Mouse (Mus musculus): ENCODE measurements around the gene Sptbn1. TPM values are rescaled to one million over a fixed set of nuclear protein-coding genes. Genes with fewer than 3 reads are reported as not detected.

Sptbn1 gene
- polyA plus RNA-seq, 1 experiment from 2014 or later, result 69.7 TPM

- no peak for DNase-seq (ENCODE audit: low spot score)
- WGBS, result 73% methylated on average over 5 of the region's 5 CpGs
Observed at GRCm38 (mm10) chr11:30281096-30281495, 13.1 kb upstream of the Sptbn1 start.

GRCm38 (mm10) chr11:30279278-30279677, 11.3 kb upstream of the Sptbn1 start:
- 70% methylated on average over 5 of the region's 5 CpGs for WGBS
- Histone ChIP-seq H3K36me3 (replicated peaks; ENCODE audit: control insufficient read depth, insufficient read depth, low read depth, low read length) (no peaks in the 10 kb centered on the region), H3K27me3 (ENCODE audit: control insufficient read depth, insufficient read depth, low read length) (no peaks in the 10 kb centered on the region), H3K4me2 (ENCODE audit: low read depth, low read length) (no peak overlapping the region), H3K4me1 (ENCODE audit: control insufficient read depth, insufficient read depth, low read length) (no peaks in the 10 kb centered on the region), H3K9me3 (replicated peaks; ENCODE audit: control insufficient read depth, low read length) (no peaks in the 10 kb centered on the region), H3K27ac (replicated peaks; ENCODE audit: low read depth, low read length) (no peak overlapping the region), H3K9ac (replicated peaks; ENCODE audit: low read length) (no peak overlapping the region), H3K4me3 (ENCODE audit: low read depth, low read length) (no peak overlapping the region)
- ATAC-seq (replicated peaks; ENCODE audit: insufficient number of reproducible peaks, low FRiP score, low TSS enrichment, low read depth) (no peak), DNase-seq (ENCODE audit: low spot score) (no peak)

More at GRCm38 (mm10) chr11:30281096-30281495, 13.1 kb upstream of the Sptbn1 start:
- ATAC-seq (replicated peaks; ENCODE audit: insufficient number of reproducible peaks, low FRiP score, low TSS enrichment, low read depth), result no peak
- no peaks in the 10 kb centered on the region for H3K27me3 ChIP-seq (ENCODE audit: control insufficient read depth, insufficient read depth, low read length)
- no peak overlapping the region for H3K4me2 ChIP-seq (ENCODE audit: low read depth, low read length)
- no peak overlapping the region for H3K27ac ChIP-seq (replicated peaks; ENCODE audit: low read depth, low read length)
- H3K4me3 ChIP-seq (ENCODE audit: low read depth, low read length), result no peak overlapping the region
- no peaks in the 10 kb centered on the region for H3K9me3 ChIP-seq (replicated peaks; ENCODE audit: control insufficient read depth, low read length)
- H3K4me1 ChIP-seq (ENCODE audit: control insufficient read depth, insufficient read depth, low read length), result no peaks in the 10 kb centered on the region
- H3K36me3 ChIP-seq (replicated peaks; ENCODE audit: control insufficient read depth, insufficient read depth, low read depth, low read length), result no peaks in the 10 kb centered on the region
- no peak overlapping the region for H3K9ac ChIP-seq (replicated peaks; ENCODE audit: low read length)

- WGBS, result 51% methylated on average over 3 of the region's 3 CpGs
- H3K4me3 ChIP-seq (ENCODE audit: low read depth, low read length), result no peak overlapping the region
- ATAC-seq (replicated peaks; ENCODE audit: insufficient number of reproducible peaks, low FRiP score, low TSS enrichment, low read depth), result no peak
Observed at GRCm38 (mm10) chr11:30275436-30276031, 7.6 kb upstream of the Sptbn1 start.

GRCm38 (mm10) chr11:30269524-30269923, 1.5 kb upstream of the Sptbn1 start:
- DNase-seq (ENCODE audit: low spot score), result no peak
- Histone ChIP-seq H3K9ac (replicated peaks; ENCODE audit: low read length) (no peak overlapping the region), H3K36me3 (replicated peaks; ENCODE audit: control insufficient read depth, insufficient read depth, low read depth, low read length) (no peaks in the 10 kb centered on the region), H3K4me3 (ENCODE audit: low read depth, low read length) (no peak overlapping the region), H3K27ac (replicated peaks; ENCODE audit: low read depth, low read length) (no peak overlapping the region), H3K4me2 (ENCODE audit: low read depth, low read length) (no peak overlapping the region), H3K27me3 (ENCODE audit: control insufficient read depth, insufficient read depth, low read length) (no peaks in the 10 kb centered on the region), H3K4me1 (ENCODE audit: control insufficient read depth, insufficient read depth, low read length) (no peaks in the 10 kb centered on the region), H3K9me3 (replicated peaks; ENCODE audit: control insufficient read depth, low read length) (no peaks in the 10 kb centered on the region)
- WGBS, result 79% methylated on average over 1 of the region's 1 CpGs
- ATAC-seq (replicated peaks; ENCODE audit: insufficient number of reproducible peaks, low FRiP score, low TSS enrichment, low read depth), result no peak

More at GRCm38 (mm10) chr11:30275436-30276031, 7.6 kb upstream of the Sptbn1 start:
- no peak overlapping the region for H3K4me2 ChIP-seq (ENCODE audit: low read depth, low read length)
- H3K9me3 ChIP-seq (replicated peaks; ENCODE audit: control insufficient read depth, low read length), result no peaks in the 10 kb centered on the region
- no peak overlapping the region for H3K27ac ChIP-seq (replicated peaks; ENCODE audit: low read depth, low read length)
- no peaks in the 10 kb centered on the region for H3K4me1 ChIP-seq (ENCODE audit: control insufficient read depth, insufficient read depth, low read length)
- no peak for DNase-seq (ENCODE audit: low spot score)
- H3K36me3 ChIP-seq (replicated peaks; ENCODE audit: control insufficient read depth, insufficient read depth, low read depth, low read length), result no peaks in the 10 kb centered on the region
- H3K9ac ChIP-seq (replicated peaks; ENCODE audit: low read length), result no peak overlapping the region
- H3K27me3 ChIP-seq (ENCODE audit: control insufficient read depth, insufficient read depth, low read length), result no peaks in the 10 kb centered on the region

- WGBS, result 6% methylated on average over 15 of the region's 15 CpGs
- DNase-seq (ENCODE audit: low spot score), result peak; percentile 54
- Histone ChIP-seq H3K4me2 (ENCODE audit: low read depth, low read length) (peak overlapping the region; percentile 66), H3K9ac (replicated peaks; ENCODE audit: low read length) (peak overlapping the region; percentile 67), H3K27ac (replicated peaks; ENCODE audit: low read depth, low read length) (peak overlapping the region; percentile 20; the same call in 1 of the 2 replicates), H3K4me1 (ENCODE audit: control insufficient read depth, insufficient read depth, low read length) (no peaks in the 10 kb centered on the region), H3K9me3 (replicated peaks; ENCODE audit: control insufficient read depth, low read length) (no peaks in the 10 kb centered on the region), H3K27me3 (ENCODE audit: control insufficient read depth, insufficient read depth, low read length) (no peaks in the 10 kb centered on the region), H3K4me3 (ENCODE audit: low read depth, low read length) (peak overlapping the region; percentile 92), H3K36me3 (replicated peaks; ENCODE audit: control insufficient read depth, insufficient read depth, low read depth, low read length) (no peaks in the 10 kb centered on the region)
- ATAC-seq (replicated peaks; ENCODE audit: insufficient number of reproducible peaks, low FRiP score, low TSS enrichment, low read depth), result peak; percentile 4; the same call in 1 of the 2 replicates
Observed at GRCm38 (mm10) chr11:30268648-30269375, 837 bp upstream of the Sptbn1 start.

- Histone ChIP-seq H3K27me3 (ENCODE audit: control insufficient read depth, insufficient read depth, low read length) (no peaks in the 10 kb centered on the region), H3K36me3 (replicated peaks; ENCODE audit: control insufficient read depth, insufficient read depth, low read depth, low read length) (no peaks in the 10 kb centered on the region), H3K9ac (replicated peaks; ENCODE audit: low read length) (peak overlapping the region; percentile 88), H3K4me3 (ENCODE audit: low read depth, low read length) (peak overlapping the region; percentile 92), H3K27ac (replicated peaks; ENCODE audit: low read depth, low read length) (peak overlapping the region; percentile 80), H3K9me3 (replicated peaks; ENCODE audit: control insufficient read depth, low read length) (no peaks in the 10 kb centered on the region), H3K4me2 (ENCODE audit: low read depth, low read length) (peak overlapping the region; percentile 89), H3K4me1 (ENCODE audit: control insufficient read depth, insufficient read depth, low read length) (no peaks in the 10 kb centered on the region)
- DNase-seq (ENCODE audit: low spot score), result peak; percentile 51
- peak; percentile 74 for ATAC-seq (replicated peaks; ENCODE audit: insufficient number of reproducible peaks, low FRiP score, low TSS enrichment, low read depth)
- under 1% methylated on average over 58 of the region's 69 CpGs for WGBS
Observed at GRCm38 (mm10) chr11:30267036-30267891, 711 bp downstream of the Sptbn1 start.

- no peaks in the 10 kb centered on the region for H3K27me3 ChIP-seq (ENCODE audit: control insufficient read depth, insufficient read depth, low read length)
- H3K9ac ChIP-seq (replicated peaks; ENCODE audit: low read length), result peak overlapping the region; percentile 88
- H3K4me3 ChIP-seq (ENCODE audit: low read depth, low read length), result peak overlapping the region; percentile 92
- WGBS, result 3% methylated on average over 7 of the region's 7 CpGs
- no peak overlapping the region for H3K27ac ChIP-seq (replicated peaks; ENCODE audit: low read depth, low read length)
- peak overlapping the region; percentile 89 for H3K4me2 ChIP-seq (ENCODE audit: low read depth, low read length)
- DNase-seq (ENCODE audit: low spot score) (peak; percentile 4), ATAC-seq (replicated peaks; ENCODE audit: insufficient number of reproducible peaks, low FRiP score, low TSS enrichment, low read depth) (no peak)
- H3K36me3 ChIP-seq (replicated peaks; ENCODE audit: control insufficient read depth, insufficient read depth, low read depth, low read length), result no peaks in the 10 kb centered on the region
- no peaks in the 10 kb centered on the region for H3K4me1 ChIP-seq (ENCODE audit: control insufficient read depth, insufficient read depth, low read length)
- H3K9me3 ChIP-seq (replicated peaks; ENCODE audit: control insufficient read depth, low read length), result no peaks in the 10 kb centered on the region
Observed at GRCm38 (mm10) chr11:30266691-30267035, 1.3 kb downstream of the Sptbn1 start.
